In the genomic region with DNA sequence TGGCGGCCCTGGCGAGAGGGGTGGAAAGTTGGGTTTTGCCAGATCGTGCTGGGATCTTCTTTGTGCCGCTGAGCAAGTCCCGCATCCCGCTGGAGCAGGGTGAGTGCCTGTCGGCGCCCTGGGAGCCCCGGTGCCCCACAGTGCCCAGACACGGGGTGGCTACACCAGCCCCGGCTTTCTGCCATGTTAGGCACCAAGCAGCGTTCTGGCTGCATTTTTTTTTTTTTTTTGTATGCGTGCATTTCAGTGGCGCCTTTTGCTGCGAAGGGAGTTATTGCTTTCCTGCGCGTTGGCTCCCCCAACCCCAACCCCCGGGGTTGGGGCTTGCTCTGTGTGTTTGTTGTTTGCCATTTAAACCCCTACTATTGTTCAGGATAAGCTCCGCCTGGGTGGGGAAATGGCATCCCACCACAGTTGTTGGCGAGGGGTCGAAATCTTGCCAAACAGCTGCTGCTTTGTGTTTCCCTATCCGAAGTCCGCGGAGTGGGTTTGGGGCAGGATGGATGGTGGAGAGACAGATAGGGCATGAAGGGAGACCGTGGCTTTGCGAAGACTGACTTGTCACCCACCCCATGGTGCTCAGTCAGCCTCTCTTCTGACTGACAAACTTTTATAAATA, we compare ENCODE assay signal across 8 mouse cellular contexts. TPM values are rescaled to one million over a fixed set of nuclear protein-coding genes. Genes with fewer than 3 reads are reported as not detected.
DNase-seq lines count a peak whose midpoint lies in the region; ATAC-seq and TF ChIP-seq lines count a peak whose summit lies in the region.

No protein-coding gene starts in this region.

- DNase-seq in cerebellum, postnatal 10 days, result peak; percentile 66 to 67
- DNase-seq in lung, postnatal 0 days (ENCODE audit: low spot score), result no peak
- no peak for DNase-seq in lung, postnatal 14 days
- DNase-seq in neural tube, embryonic 11.5 days (ENCODE audit: low spot score), result peak; percentile 30
- DNase-seq in yolk sac, embryonic 10.5 days (ENCODE audit: low spot score), result no peak
- DNase-seq in natural killer cell, adult 2 months (ENCODE audit: low spot score in 2 of 2), result no peak

- H3K4me2 ChIP-seq in lung, postnatal 0 days (replicated peaks; ENCODE audit: low read depth, low read length), result peak overlapping the region; percentile 74
- H3K4me2 ChIP-seq in intestine, embryonic 16.5 days (ENCODE audit: low read depth, low read length), result peak overlapping the region; percentile 73
- H3K4me2 ChIP-seq in neural tube, embryonic 11.5 days (ENCODE audit: low read depth), result peak overlapping the region; percentile 75

- H3K27ac ChIP-seq in lung, postnatal 0 days (ENCODE audit: low read length), result no peak overlapping the region
- peak overlapping the region; percentile 28; the same call in 1 of the 2 replicates for H3K27ac ChIP-seq in intestine, embryonic 16.5 days (ENCODE audit: low read length)
- H3K27ac ChIP-seq in neural tube, embryonic 11.5 days (ENCODE audit: low read depth, low read length), result 0 out of 2 replicates have a peak overlapping the region, but pooled peaks have one; percentile 3

- 17% methylated on average over 23 of the region's 26 CpGs for WGBS in lung, postnatal 0 days
- 13% methylated on average over 26 of the region's 26 CpGs for WGBS in intestine, embryonic 16.5 days
- WGBS in neural tube, embryonic 11.5 days, result 17% methylated on average over 26 of the region's 26 CpGs

- no peak for TF ChIP-seq CTCF in lung, postnatal 0 days (IDR thresholded peaks at IDR 0.05)

- ATAC-seq in cerebellum, adult (ENCODE audit: insufficient number of reproducible peaks, low FRiP score, low TSS enrichment), result no peak; the same call in 1 of the 2 replicates
- 0 out of 2 replicates have a peak, but pooled peaks have one; percentile 8 for ATAC-seq in lung, postnatal 0 days
- ATAC-seq in intestine, embryonic 16.5 days, result peak; percentile 47
- peak; percentile 20; the same call in 1 of the 2 replicates for ATAC-seq in neural tube, embryonic 11.5 days (ENCODE audit: insufficient read depth, low FRiP score, low TSS enrichment)

- no peaks in the 10 kb centered on the region for H3K4me1 ChIP-seq in lung, postnatal 0 days (ENCODE audit: insufficient read depth, low read depth, low read length)
- no peaks in the 10 kb centered on the region for H3K4me1 ChIP-seq in intestine, embryonic 16.5 days (ENCODE audit: control insufficient read depth, insufficient read depth, low read length)
- H3K4me1 ChIP-seq in neural tube, embryonic 11.5 days (ENCODE audit: control insufficient read depth, insufficient read depth, low read length), result no peaks in the 10 kb centered on the region; the same call in 1 of the 2 replicates

- H3K36me3 ChIP-seq in lung, postnatal 0 days (ENCODE audit: insufficient read depth, low read length), result no peaks in the 10 kb centered on the region
- H3K36me3 ChIP-seq in intestine, embryonic 16.5 days (ENCODE audit: control insufficient read depth, insufficient read depth, low read length), result no peaks in the 10 kb centered on the region
- H3K36me3 ChIP-seq in neural tube, embryonic 11.5 days (ENCODE audit: control insufficient read depth, insufficient read depth, low read length), result no peaks in the 10 kb centered on the region

- no peaks in the 10 kb centered on the region for H3K27me3 ChIP-seq in lung, postnatal 0 days (replicated peaks; ENCODE audit: insufficient read depth, low read length)
- peaks cover 34% of the 10 kb centered on the region for H3K27me3 ChIP-seq in intestine, embryonic 16.5 days (replicated peaks; ENCODE audit: control insufficient read depth, insufficient read depth, low read length)
- H3K27me3 ChIP-seq in neural tube, embryonic 11.5 days (ENCODE audit: control insufficient read depth, insufficient read depth, low read length), result peaks cover 24% of the 10 kb centered on the region

- no peak overlapping the region for H3K9ac ChIP-seq in lung, postnatal 0 days (replicated peaks; ENCODE audit: low read depth)
- H3K9ac ChIP-seq in intestine, embryonic 16.5 days (ENCODE audit: low read depth, low read length), result peak overlapping the region; percentile 68
- peak overlapping the region; percentile 58 for H3K9ac ChIP-seq in neural tube, embryonic 11.5 days (ENCODE audit: low read length)

- H3K9me3 ChIP-seq in lung, postnatal 0 days (ENCODE audit: low read length), result no peaks in the 10 kb centered on the region
- no peaks in the 10 kb centered on the region for H3K9me3 ChIP-seq in intestine, embryonic 16.5 days (ENCODE audit: control insufficient read depth, low read length)
- H3K9me3 ChIP-seq in neural tube, embryonic 11.5 days (ENCODE audit: control insufficient read depth, low read length), result no peaks in the 10 kb centered on the region

- peak overlapping the region; percentile 51 for H3K4me3 ChIP-seq in lung, postnatal 0 days (ENCODE audit: low read depth, low read length)
- peak overlapping the region; percentile 61 for H3K4me3 ChIP-seq in intestine, embryonic 16.5 days (ENCODE audit: low read length)
- peak overlapping the region; percentile 50 for H3K4me3 ChIP-seq in neural tube, embryonic 11.5 days (ENCODE audit: low read depth, low read length)

- no peak for TF ChIP-seq EP300 in lung, postnatal 0 days (IDR thresholded peaks at IDR 0.05)

RNA-seq across cellular contexts. Expression of gene Rai2, which starts 1.0 kb away (rescaled TPM):
- polyA plus RNA-seq in lung, postnatal 0 days (2015; fragmentation: Nextera tagmentation; extraction: Ambion mirVana), result 2.5 and 2.7 TPM in 2 replicates
- polyA plus RNA-seq in intestine, embryonic 16.5 days (2015; fragmentation: Nextera tagmentation; extraction: Ambion mirVana), result 10.1 and 10.2 TPM in 2 replicates
- polyA plus RNA-seq in neural tube, embryonic 11.5 days (2014; fragmentation: Nextera tagmentation; extraction: Ambion mirVana), result 12.4 and 15.7 TPM in 2 replicates

Comparison
In these comparisons a context has a peak if more than half of its experiments do, and no peak if none do; other contexts are left out.
1. DNase-seq: peak in cerebellum, postnatal 10 days (2 of 2) and neural tube, embryonic 11.5 days (single experiment); none in lung, postnatal 0 days (single experiment), lung, postnatal 14 days (single experiment), yolk sac, embryonic 10.5 days (single experiment) and natural killer cell, adult 2 months (0 of 2).
2. Peak in every context shown above with its lines, with median percentiles within 50 percentile points of each other: H3K4me2 ChIP-seq and H3K4me3 ChIP-seq.